Mouse (Mus musculus) hindbrain, embryonic 15.5 days (tissue): ENCODE measurements at regions not wholly inside any gene's neighbourhood (a gene's known extent, or its start where the extent isn't known, plus 50 kb on each side); places are given as distances from the start of the nearest gene placed in this dataset.

Experiments used
- ATAC-seq: fragments of 200-750 bp; cut with Nextera tagmentation; 2 replicates; pipeline ENCODE4 v1.8.0; 2017; ENCODE audit warnings: low read depth, moderate number of reproducible peaks, moderate TSS enrichment; ENCODE audit not compliant: low FRiP score
- H3K27ac ChIP-seq: fragments of 300-500 bp; sonication (generic); replicated peaks from 2 replicates; pipeline ENCODE4 v1.5.1; 2015; ENCODE audit warnings: mild to moderate bottlenecking, inconsistent platforms
- H3K27me3 ChIP-seq: fragments of 300-500 bp; sonication (generic); 2 replicates; pipeline ENCODE4 v1.6.1; 2015; ENCODE audit warnings: control low read depth, inconsistent platforms
- H3K36me3 ChIP-seq: fragments of 300-500 bp; sonication (generic); 2 replicates; pipeline ENCODE4 v1.6.1; 2015; ENCODE audit warnings: control low read depth, inconsistent platforms
- H3K4me1 ChIP-seq: fragments of 300-500 bp; sonication (generic); replicated peaks from 2 replicates; pipeline ENCODE4 v1.6.1; 2015; ENCODE audit warnings: control low read depth, inconsistent platforms
- H3K4me2 ChIP-seq: fragments of 300-500 bp; sonication (generic); 2 replicates; pipeline ENCODE4 v1.6.1; 2015; ENCODE audit warnings: moderate library complexity, mild to moderate bottlenecking, inconsistent platforms
- H3K4me3 ChIP-seq: fragments of 300-500 bp; sonication (generic); 2 replicates; pipeline ENCODE4 v1.5.1; 2015; ENCODE audit warnings: mild to moderate bottlenecking, inconsistent platforms
- H3K9ac ChIP-seq: fragments of 300-500 bp; sonication (generic); 2 replicates; pipeline ENCODE4 v1.6.1; 2015; ENCODE audit warnings: inconsistent platforms
- H3K9me3 ChIP-seq: fragments of 300-500 bp; sonication (generic); 2 replicates; pipeline ENCODE4 v1.6.1; 2016; ENCODE audit warnings: control low read depth, inconsistent platforms
- WGBS: fragments of 180-500 bp; shearing (Covaris S2); methylation state at CpG from one replicate; pipeline ENCODE4 v1.1.7; 2015; 5-methylcytosine and 5-hydroxymethylcytosine counted together

- ATAC-seq, result 0 out of 2 replicates have a peak, but pooled peaks have one; percentile 11
- H3K36me3 ChIP-seq, result no peaks in the 10 kb centered on the region
- H3K4me2 ChIP-seq, result no peak overlapping the region
- no peaks in the 10 kb centered on the region for H3K27me3 ChIP-seq
- no peaks in the 10 kb centered on the region for H3K9me3 ChIP-seq
- no peak overlapping the region for H3K9ac ChIP-seq
- H3K4me1 ChIP-seq, result peaks cover 15% of the 10 kb centered on the region; the same call in 1 of the 2 replicates
- 50% methylated on average over 8 of the region's 8 CpGs for WGBS
- peak overlapping the region; percentile 64; the same call in 1 of the 2 replicates for H3K27ac ChIP-seq
- H3K4me3 ChIP-seq, result no peak overlapping the region
Observed at GRCm38 (mm10) chr2:21037181-21037580, 68.5 kb upstream of the Arhgap21 start.

- no peak for ATAC-seq
- Histone ChIP-seq H3K27me3 (no peaks in the 10 kb centered on the region), H3K9ac (no peak overlapping the region), H3K36me3 (no peaks in the 10 kb centered on the region), H3K4me1 (peaks cover 15% of the 10 kb centered on the region; the same call in 1 of the 2 replicates), H3K4me3 (no peak overlapping the region), H3K27ac (no peak overlapping the region), H3K9me3 (no peaks in the 10 kb centered on the region), H3K4me2 (no peak overlapping the region)
- 75% methylated on average over 5 of the region's 5 CpGs for WGBS
Observed at GRCm38 (mm10) chr2:21035884-21036648, 67.4 kb upstream of the Arhgap21 start.

GRCm38 (mm10) chr2:21034651-21035050, 66.0 kb upstream of the Arhgap21 start:
- Histone ChIP-seq H3K27ac (no peak overlapping the region), H3K9ac (no peak overlapping the region), H3K4me2 (no peak overlapping the region), H3K9me3 (no peaks in the 10 kb centered on the region), H3K27me3 (no peaks in the 10 kb centered on the region), H3K4me1 (peaks cover 15% of the 10 kb centered on the region; the same call in 1 of the 2 replicates), H3K36me3 (no peaks in the 10 kb centered on the region), H3K4me3 (no peak overlapping the region)
- ATAC-seq, result no peak
- 49% methylated on average over 8 of the region's 8 CpGs for WGBS

GRCm38 (mm10) chr2:21030650-21031049, 62.0 kb upstream of the Arhgap21 start:
- no peaks in the 10 kb centered on the region for H3K4me1 ChIP-seq
- 69% methylated on average over 4 of the region's 4 CpGs for WGBS
- H3K9ac ChIP-seq, result no peak overlapping the region
- H3K27me3 ChIP-seq, result no peaks in the 10 kb centered on the region
- no peak for ATAC-seq
- no peak overlapping the region for H3K4me2 ChIP-seq
- H3K4me3 ChIP-seq, result no peak overlapping the region
- no peaks in the 10 kb centered on the region for H3K9me3 ChIP-seq
- no peak overlapping the region for H3K27ac ChIP-seq
- H3K36me3 ChIP-seq, result no peaks in the 10 kb centered on the region

- Histone ChIP-seq H3K9me3 (no peaks in the 10 kb centered on the region), H3K27me3 (no peaks in the 10 kb centered on the region), H3K36me3 (no peaks in the 10 kb centered on the region), H3K4me2 (no peak overlapping the region), H3K4me1 (no peaks in the 10 kb centered on the region), H3K4me3 (no peak overlapping the region), H3K27ac (no peak overlapping the region), H3K9ac (no peak overlapping the region)
- 77% methylated on average over 5 of the region's 5 CpGs for WGBS
- ATAC-seq, result no peak
Observed at GRCm38 (mm10) chr2:21029391-21030010, 60.8 kb upstream of the Arhgap21 start.

- 41% methylated on average over 2 of the region's 2 CpGs for WGBS
Observed at GRCm38 (mm10) chr2:21028605-21029004, 59.9 kb upstream of the Arhgap21 start.

GRCm38 (mm10) chr2:21018535-21018934, 49.9 kb upstream of the Arhgap21 start:
- no peak for ATAC-seq
- no peaks in the 10 kb centered on the region for H3K9me3 ChIP-seq
- no peak overlapping the region for H3K27ac ChIP-seq
- no peaks in the 10 kb centered on the region for H3K36me3 ChIP-seq
- H3K9ac ChIP-seq, result no peak overlapping the region
- 61% methylated on average over 1 of the region's 1 CpGs for WGBS
- no peaks in the 10 kb centered on the region for H3K27me3 ChIP-seq
- H3K4me2 ChIP-seq, result no peak overlapping the region
- no peak overlapping the region for H3K4me3 ChIP-seq
- H3K4me1 ChIP-seq, result no peaks in the 10 kb centered on the region

More at GRCm38 (mm10) chr2:21028605-21029004, 59.9 kb upstream of the Arhgap21 start:
- H3K4me1 ChIP-seq, result no peaks in the 10 kb centered on the region
- no peaks in the 10 kb centered on the region for H3K9me3 ChIP-seq
- no peak for ATAC-seq
- H3K4me3 ChIP-seq, result no peak overlapping the region
- H3K27ac ChIP-seq, result peak overlapping the region; percentile 46; the same call in 1 of the 2 replicates
- no peaks in the 10 kb centered on the region for H3K27me3 ChIP-seq
- no peak overlapping the region for H3K9ac ChIP-seq
- no peaks in the 10 kb centered on the region for H3K36me3 ChIP-seq
- no peak overlapping the region for H3K4me2 ChIP-seq
